Mouse (Mus musculus) limb, embryonic 15.5 days (tissue): ENCODE measurements around the gene Cryzl2. TPM values are rescaled to one million over a fixed set of nuclear protein-coding genes. Genes with fewer than 3 reads are reported as not detected.

Source experiments
- ATAC-seq: fragments of 200-750 bp; cut with Nextera tagmentation; 2 replicates; pipeline ENCODE4 v1.8.0; 2017; ENCODE audit warnings: low read depth, moderate TSS enrichment; ENCODE audit not compliant: insufficient number of reproducible peaks, low FRiP score, low TSS enrichment
- H3K27ac ChIP-seq: fragments of 300-500 bp; sonication (generic); 2 replicates; pipeline ENCODE4 v1.5.1; 2015; ENCODE audit warnings: moderate library complexity, mild to moderate bottlenecking, inconsistent platforms
- H3K27me3 ChIP-seq: fragments of 300-500 bp; sonication (generic); 2 replicates; pipeline ENCODE4 v1.6.1; 2015; ENCODE audit warnings: inconsistent platforms
- H3K36me3 ChIP-seq: fragments of 300-500 bp; sonication (generic); 2 replicates; pipeline ENCODE4 v1.6.1; 2015; ENCODE audit warnings: inconsistent platforms
- H3K4me1 ChIP-seq: fragments of 300-500 bp; sonication (generic); 2 replicates; pipeline ENCODE4 v1.6.1; 2015; ENCODE audit warnings: inconsistent platforms
- H3K4me2 ChIP-seq: fragments of 300-500 bp; sonication (generic); 2 replicates; pipeline ENCODE4 v1.6.1; 2015; ENCODE audit warnings: mild to moderate bottlenecking, inconsistent platforms
- H3K4me3 ChIP-seq: fragments of 300-500 bp; sonication (generic); 2 replicates; pipeline ENCODE4 v1.5.1; 2015; ENCODE audit warnings: mild to moderate bottlenecking, inconsistent platforms
- H3K9ac ChIP-seq: fragments of 300-500 bp; sonication (generic); 2 replicates; pipeline ENCODE4 v1.6.1; 2015; ENCODE audit warnings: inconsistent platforms
- H3K9me3 ChIP-seq: fragments of 300-500 bp; sonication (generic); 2 replicates; pipeline ENCODE4 v1.6.1; 2016; ENCODE audit warnings: inconsistent platforms
- WGBS: fragments of 180-500 bp; shearing (Covaris S2); methylation state at CpG from one replicate; pipeline ENCODE4 v1.1.7; 2015; 5-methylcytosine and 5-hydroxymethylcytosine counted together
- polyA plus RNA-seq: library from polyadenylated mRNA; unstranded; fragments of >200 nt; fragmentation: Nextera tagmentation; extraction: Ambion mirVana; gene quantifications from 2 replicates; pipeline ENCODE4 v1.2.1, GENCODE M21; 2015

The Cryzl2 gene
- polyA plus RNA-seq, 1 experiment from 2014 or later, result 10.9 TPM

- ATAC-seq, result no peak
- Histone ChIP-seq H3K9ac (no peak overlapping the region), H3K27me3 (0 out of 2 replicates have a peak, but pooled peaks cover 3% of the 10 kb centered on the region), H3K4me2 (peak overlapping the region; percentile 25; the same call in 1 of the 2 replicates), H3K36me3 (no peaks in the 10 kb centered on the region), H3K9me3 (no peaks in the 10 kb centered on the region), H3K4me1 (peaks cover 8% of the 10 kb centered on the region), H3K4me3 (no peak overlapping the region), H3K27ac (no peak overlapping the region)
- WGBS, result 16% methylated on average over 19 of the region's 19 CpGs
These were observed 14.4 kb upstream of the Cryzl2 start for GRCm38 (mm10) chr1:157443723-157444561.

GRCm38 (mm10) chr1:157444632-157445300 lies 13.6 kb upstream of the Cryzl2 start:
- Histone ChIP-seq H3K36me3 (no peaks in the 10 kb centered on the region), H3K9ac (no peak overlapping the region), H3K4me3 (no peak overlapping the region), H3K9me3 (no peaks in the 10 kb centered on the region), H3K4me2 (no peak overlapping the region), H3K4me1 (peaks cover 12% of the 10 kb centered on the region), H3K27ac (0 out of 2 replicates have a peak overlapping the region, but pooled peaks have one; percentile 22), H3K27me3 (0 out of 2 replicates have a peak, but pooled peaks cover 7% of the 10 kb centered on the region)
- 56% methylated on average over 13 of the region's 13 CpGs for WGBS
- no peak for ATAC-seq

- no peak for ATAC-seq
- H3K27ac ChIP-seq, result no peak overlapping the region
- WGBS, result 89% methylated on average over 6 of the region's 6 CpGs
- H3K9ac ChIP-seq, result no peak overlapping the region
- H3K9me3 ChIP-seq, result no peaks in the 10 kb centered on the region
- H3K36me3 ChIP-seq, result no peaks in the 10 kb centered on the region
- peaks cover 14% of the 10 kb centered on the region for H3K4me1 ChIP-seq
- no peak overlapping the region for H3K4me2 ChIP-seq
- no peak overlapping the region for H3K4me3 ChIP-seq
- 0 out of 2 replicates have a peak, but pooled peaks cover 7% of the 10 kb centered on the region for H3K27me3 ChIP-seq
These were observed 12.9 kb upstream of the Cryzl2 start for GRCm38 (mm10) chr1:157445398-157445910.

GRCm38 (mm10) chr1:157446325-157446724 lies 12.1 kb upstream of the Cryzl2 start:
- WGBS, result 56% methylated on average over 7 of the region's 7 CpGs
- H3K27ac ChIP-seq, result no peak overlapping the region
- no peak overlapping the region for H3K4me2 ChIP-seq
- 0 out of 2 replicates have a peak, but pooled peaks cover 7% of the 10 kb centered on the region for H3K27me3 ChIP-seq
- no peak overlapping the region for H3K9ac ChIP-seq
- ATAC-seq, result no peak
- H3K9me3 ChIP-seq, result no peaks in the 10 kb centered on the region
- H3K4me3 ChIP-seq, result no peak overlapping the region
- H3K36me3 ChIP-seq, result no peaks in the 10 kb centered on the region
- H3K4me1 ChIP-seq, result peaks cover 14% of the 10 kb centered on the region

- no peak overlapping the region for H3K4me3 ChIP-seq
- H3K9me3 ChIP-seq, result no peaks in the 10 kb centered on the region
- WGBS, result 82% methylated on average over 4 of the region's 4 CpGs
- H3K27me3 ChIP-seq, result 0 out of 2 replicates have a peak, but pooled peaks cover 7% of the 10 kb centered on the region
- H3K27ac ChIP-seq, result no peak overlapping the region
- no peak overlapping the region for H3K9ac ChIP-seq
- no peak overlapping the region for H3K4me2 ChIP-seq
- no peak for ATAC-seq
- peaks cover 14% of the 10 kb centered on the region for H3K4me1 ChIP-seq
- no peaks in the 10 kb centered on the region for H3K36me3 ChIP-seq
These were observed 11.2 kb upstream of the Cryzl2 start for GRCm38 (mm10) chr1:157447142-157447541.

GRCm38 (mm10) chr1:157448164-157448804 lies 10.1 kb upstream of the Cryzl2 start:
- Histone ChIP-seq H3K4me2 (no peak overlapping the region), H3K4me3 (no peak overlapping the region), H3K27me3 (0 out of 2 replicates have a peak, but pooled peaks cover 7% of the 10 kb centered on the region), H3K9me3 (no peaks in the 10 kb centered on the region), H3K9ac (no peak overlapping the region), H3K4me1 (peaks cover 13% of the 10 kb centered on the region), H3K36me3 (no peaks in the 10 kb centered on the region), H3K27ac (no peak overlapping the region)
- ATAC-seq, result no peak
- 19% methylated on average over 7 of the region's 7 CpGs for whole genome bisulfite sequencing

- 51% methylated on average over 5 of the region's 5 CpGs for WGBS
- ATAC-seq, result no peak
- Histone ChIP-seq H3K36me3 (no peaks in the 10 kb centered on the region), H3K9ac (no peak overlapping the region), H3K27me3 (0 out of 2 replicates have a peak, but pooled peaks cover 7% of the 10 kb centered on the region), H3K9me3 (no peaks in the 10 kb centered on the region), H3K4me1 (peaks cover 9% of the 10 kb centered on the region), H3K4me2 (no peak overlapping the region), H3K4me3 (no peak overlapping the region), H3K27ac (no peak overlapping the region)
These were observed 9.6 kb upstream of the Cryzl2 start for GRCm38 (mm10) chr1:157448805-157449188.

GRCm38 (mm10) chr1:157449532-157449931 lies 8.8 kb upstream of the Cryzl2 start:
- H3K27me3 ChIP-seq, result 0 out of 2 replicates have a peak, but pooled peaks cover 7% of the 10 kb centered on the region
- H3K9me3 ChIP-seq, result no peaks in the 10 kb centered on the region
- peak overlapping the region; percentile 32 for H3K4me2 ChIP-seq
- WGBS, result 5% methylated on average over 10 of the region's 10 CpGs
- no peaks in the 10 kb centered on the region for H3K36me3 ChIP-seq
- H3K9ac ChIP-seq, result no peak overlapping the region
- 0 out of 2 replicates have a peak overlapping the region, but pooled peaks have one; percentile 1 for H3K4me3 ChIP-seq
- ATAC-seq, result no peak
- H3K27ac ChIP-seq, result no peak overlapping the region
- peaks cover 9% of the 10 kb centered on the region for H3K4me1 ChIP-seq

GRCm38 (mm10) chr1:157449981-157450636 lies 8.3 kb upstream of the Cryzl2 start:
- Histone ChIP-seq H3K4me3 (peak overlapping the region; percentile 1; the same call in 1 of the 2 replicates), H3K9ac (no peak overlapping the region), H3K36me3 (no peaks in the 10 kb centered on the region), H3K27me3 (0 out of 2 replicates have a peak, but pooled peaks cover 7% of the 10 kb centered on the region), H3K4me2 (peak overlapping the region; percentile 32), H3K9me3 (no peaks in the 10 kb centered on the region), H3K27ac (no peak overlapping the region), H3K4me1 (peaks cover 9% of the 10 kb centered on the region)
- 9% methylated on average over 21 of the region's 21 CpGs for WGBS
- ATAC-seq, result no peak

- 72% methylated on average over 3 of the region's 3 CpGs for WGBS
- Histone ChIP-seq H3K4me1 (peaks cover 9% of the 10 kb centered on the region), H3K27ac (no peak overlapping the region), H3K4me2 (no peak overlapping the region), H3K4me3 (no peak overlapping the region), H3K9ac (no peak overlapping the region), H3K36me3 (no peaks in the 10 kb centered on the region), H3K27me3 (0 out of 2 replicates have a peak, but pooled peaks cover 4% of the 10 kb centered on the region), H3K9me3 (no peaks in the 10 kb centered on the region)
- no peak for ATAC-seq
These were observed 6.1 kb upstream of the Cryzl2 start for GRCm38 (mm10) chr1:157452284-157452683.
